Mouse (Mus musculus) olfactory bulb, adult 2 months (tissue): ENCODE measurements around the gene Psmd11.

Source experiments
- CTCF ChIP-seq: fragments of 200-500 bp; IDR thresholded peaks from 2 replicates; pipeline ENCODE4 v1.5.1; 2012; ENCODE audit warnings: low read depth, mild to moderate bottlenecking, low read length, moderate library complexity; ENCODE audit not compliant: insufficient read depth
- POLR2A ChIP-seq: fragments of 200-500 bp; IDR thresholded peaks from 2 replicates; pipeline ENCODE4 v1.6.1; 2012; ENCODE audit warnings: mild to moderate bottlenecking, low read depth, low read length, moderate library complexity; ENCODE audit not compliant: insufficient read depth

GRCm38 (mm10) chr11:80504519-80505385 lies 76.3 kb downstream of the Psmd11 start:
- TF ChIP-seq POLR2A: no peak
- TF ChIP-seq CTCF: no peak
